Mouse (Mus musculus) lung, postnatal 0 days (tissue): ENCODE results near the gene Trdmt1.
A peak's percentile ranks its signal among the peaks of the same experiment; 100 is the strongest.

Source experiments
- CTCF ChIP-seq: IDR thresholded peaks from 2 replicates; pipeline ENCODE4 v1.5.1; 2016; ENCODE audit warnings: antibody characterized with exemption, mild to moderate bottlenecking
- EP300 ChIP-seq: IDR thresholded peaks from 2 replicates; pipeline ENCODE4 v1.6.1; 2016; ENCODE audit warnings: antibody characterized with exemption, mild to moderate bottlenecking, control low read depth

GRCm38 (mm10) chr2:13575287-13575801 is 30.9 kb upstream of the Trdmt1 start:
- TF ChIP-seq CTCF, result peak; percentile 74
- 0 out of 2 replicates have a peak, but pooled peaks have one; percentile 42 for TF ChIP-seq EP300
